Mouse (Mus musculus) megakaryocyte, embryonic 14.5 days (primary cell): Measurements from ENCODE around the gene Lsm5.

Source experiments
- FLI1 ChIP-seq: IDR thresholded peaks from 2 replicates; pipeline ENCODE4 v1.6.1; 2012; ENCODE audit warnings: low read length, inconsistent platforms, mixed read lengths
- GATA1 ChIP-seq: IDR thresholded peaks from 3 replicates; pipeline ENCODE4 v1.6.1; 2012; ENCODE audit warnings: mixed read lengths, low read length, inconsistent platforms, borderline replicate concordance

DNA sequence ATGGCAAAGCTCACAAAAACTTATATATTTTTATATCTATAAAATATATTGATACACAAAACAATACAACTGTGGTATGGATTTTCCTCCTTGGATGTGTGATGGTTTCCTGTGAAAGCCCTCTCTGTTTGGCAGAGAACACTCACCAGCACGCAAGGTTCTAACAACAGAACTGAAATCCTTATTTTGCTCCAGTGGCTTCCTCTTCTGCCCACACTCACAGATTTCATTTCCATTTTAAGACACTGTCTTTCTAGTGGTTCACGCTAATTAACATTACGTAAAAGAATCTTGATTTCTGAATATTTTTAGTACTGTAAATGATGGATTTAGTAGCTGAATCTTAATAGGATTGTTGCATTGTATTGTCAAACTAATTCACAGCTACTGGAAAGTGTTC lies 16.3 kb downstream of the Lsm5 start:
- no peak for TF ChIP-seq GATA1
- no peak for TF ChIP-seq FLI1
